Mouse (Mus musculus) neural tube, embryonic 12.5 days (tissue): ENCODE data around the gene Ank3. TPM values are rescaled to one million over a fixed set of nuclear protein-coding genes. Genes with fewer than 3 reads are reported as not detected.

Experiments used
- ATAC-seq: fragments of 200-750 bp; cut with Nextera tagmentation; 2 replicates; pipeline ENCODE4 v1.8.0; 2017; ENCODE audit warnings: low read depth, mild to moderate bottlenecking, moderate TSS enrichment, moderate library complexity; ENCODE audit not compliant: low FRiP score
- H3K27ac ChIP-seq: fragments of 300-500 bp; sonication (generic); 2 replicates; pipeline ENCODE4 v1.5.1; 2016
- H3K27me3 ChIP-seq: fragments of 300-500 bp; sonication (generic); replicated peaks from 2 replicates; pipeline ENCODE4 v1.6.1; 2016; ENCODE audit warnings: mild to moderate bottlenecking
- H3K36me3 ChIP-seq: fragments of 300-500 bp; sonication (generic); 2 replicates; pipeline ENCODE4 v1.6.1; 2016; ENCODE audit warnings: mild to moderate bottlenecking
- H3K4me1 ChIP-seq: fragments of 300-500 bp; sonication (generic); 2 replicates; pipeline ENCODE4 v1.6.1; 2016
- H3K4me2 ChIP-seq: fragments of 300-500 bp; sonication (generic); replicated peaks from 2 replicates; pipeline ENCODE4 v1.6.1; 2016; ENCODE audit warnings: mild to moderate bottlenecking
- H3K4me3 ChIP-seq: fragments of 300-500 bp; sonication (generic); 2 replicates; pipeline ENCODE4 v1.5.1; 2016
- H3K9ac ChIP-seq: fragments of 300-500 bp; sonication (generic); 2 replicates; pipeline ENCODE4 v1.6.1; 2016; ENCODE audit warnings: mild to moderate bottlenecking
- H3K9me3 ChIP-seq: fragments of 300-500 bp; sonication (generic); 2 replicates; pipeline ENCODE4 v1.6.1; 2016; ENCODE audit warnings: mild to moderate bottlenecking
- WGBS: fragments of 180-500 bp; shearing (Covaris S2); methylation state at CpG from one replicate; pipeline ENCODE4 v1.1.7; 2016; 5-methylcytosine and 5-hydroxymethylcytosine counted together
- polyA plus RNA-seq: library from polyadenylated mRNA; unstranded; fragments of >200 nt; fragmentation: Nextera tagmentation; extraction: Ambion mirVana; gene quantifications from 2 replicates; pipeline ENCODE4 v1.2.1, GENCODE M21; 2016

Gene Ank3
- polyA plus RNA-seq, 1 experiment from 2014 or later: 95.5 TPM

DNA sequence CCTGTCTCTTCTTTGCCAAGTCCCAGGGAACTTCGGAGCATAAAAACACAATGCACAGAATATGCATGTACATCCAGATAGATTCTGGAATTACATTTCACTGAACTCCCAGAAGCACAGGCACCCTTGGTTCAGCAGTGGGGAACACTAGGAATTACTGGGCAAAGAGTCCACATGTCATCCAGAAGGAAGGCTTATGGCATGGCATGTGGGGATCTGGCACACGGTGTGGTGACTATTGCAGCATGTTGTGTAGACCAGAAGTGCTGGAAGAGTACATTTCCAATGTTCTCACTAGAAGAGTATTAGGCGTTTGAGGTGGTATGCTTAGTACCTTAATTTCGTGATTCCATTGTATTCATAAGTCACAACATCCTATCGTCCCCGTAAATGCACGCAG is 422.7 kb downstream of the Ank3 start:
- WGBS: 95% methylated on average over 7 of the region's 7 CpGs
- peaks cover 24% of the 10 kb centered on the region for H3K36me3 ChIP-seq

DNA sequence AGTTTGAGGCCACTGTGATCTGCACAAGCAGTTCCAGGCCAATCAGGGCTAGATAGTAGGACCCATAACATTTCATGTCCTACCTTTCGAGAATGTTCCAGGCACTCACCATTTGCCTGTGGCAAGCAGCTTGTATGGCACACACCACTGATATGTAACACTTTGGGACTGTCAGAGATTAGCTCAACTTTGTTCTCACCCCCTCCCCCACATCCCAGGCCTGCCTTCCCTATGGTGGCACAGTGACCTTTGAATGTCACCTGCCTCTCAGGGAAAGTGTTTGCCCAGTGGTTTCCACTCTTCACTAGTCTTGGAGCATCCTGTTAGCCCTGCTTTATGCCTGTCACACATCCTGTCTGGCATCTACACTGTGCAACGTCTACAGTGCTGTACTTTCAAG is 430.2 kb downstream of the Ank3 start:
- Histone ChIP-seq H3K36me3 (peaks cover 13% of the 10 kb centered on the region), H3K4me3 (no peak overlapping the region), H3K4me2 (no peak overlapping the region), H3K27ac (no peak overlapping the region), H3K9ac (no peak overlapping the region), H3K27me3 (no peaks in the 10 kb centered on the region), H3K9me3 (no peaks in the 10 kb centered on the region), H3K4me1 (peaks cover 8% of the 10 kb centered on the region; the same call in 1 of the 2 replicates)
- 90% methylated on average over 2 of the region's 2 CpGs for WGBS
- ATAC-seq: no peak

More for the DNA sequence above, 422.7 kb downstream of the Ank3 start:
- ATAC-seq: no peak
- H3K9ac ChIP-seq: no peak overlapping the region
- 0 out of 2 replicates have a peak, but pooled peaks cover under 1% of the 10 kb centered on the region for H3K4me1 ChIP-seq
- H3K27me3 ChIP-seq: no peaks in the 10 kb centered on the region
- no peaks in the 10 kb centered on the region for H3K9me3 ChIP-seq
- no peak overlapping the region for H3K4me3 ChIP-seq
- no peak overlapping the region for H3K27ac ChIP-seq
- H3K4me2 ChIP-seq: no peak overlapping the region

DNA sequence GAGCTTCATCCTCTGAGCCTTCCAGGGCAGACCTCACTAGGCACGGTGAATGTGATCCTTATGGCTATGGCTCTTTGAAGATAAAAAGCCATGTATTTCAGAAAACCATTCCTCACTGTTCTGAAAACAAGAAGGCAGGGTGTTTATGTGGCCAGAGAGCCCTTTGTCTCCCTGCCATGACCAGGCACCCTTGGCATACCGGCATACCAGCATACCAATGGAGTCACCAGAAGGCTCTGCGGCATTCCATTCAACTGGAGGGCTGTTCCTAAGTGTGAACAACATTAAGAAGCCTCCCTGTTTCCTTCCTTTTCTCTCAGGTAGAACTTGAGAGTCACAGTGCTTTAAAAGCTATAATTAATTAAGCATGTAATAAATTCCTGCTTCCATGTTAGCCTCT is 430.7 kb downstream of the Ank3 start:
- H3K27me3 ChIP-seq: no peaks in the 10 kb centered on the region
- peaks cover 9% of the 10 kb centered on the region for H3K36me3 ChIP-seq
- H3K4me1 ChIP-seq: peaks cover 8% of the 10 kb centered on the region; the same call in 1 of the 2 replicates
- no peaks in the 10 kb centered on the region for H3K9me3 ChIP-seq
- no peak for ATAC-seq
- H3K9ac ChIP-seq: no peak overlapping the region
- H3K4me3 ChIP-seq: no peak overlapping the region
- H3K4me2 ChIP-seq: no peak overlapping the region
- no peak overlapping the region for H3K27ac ChIP-seq
- WGBS: 89% methylated on average over 3 of the region's 3 CpGs

DNA sequence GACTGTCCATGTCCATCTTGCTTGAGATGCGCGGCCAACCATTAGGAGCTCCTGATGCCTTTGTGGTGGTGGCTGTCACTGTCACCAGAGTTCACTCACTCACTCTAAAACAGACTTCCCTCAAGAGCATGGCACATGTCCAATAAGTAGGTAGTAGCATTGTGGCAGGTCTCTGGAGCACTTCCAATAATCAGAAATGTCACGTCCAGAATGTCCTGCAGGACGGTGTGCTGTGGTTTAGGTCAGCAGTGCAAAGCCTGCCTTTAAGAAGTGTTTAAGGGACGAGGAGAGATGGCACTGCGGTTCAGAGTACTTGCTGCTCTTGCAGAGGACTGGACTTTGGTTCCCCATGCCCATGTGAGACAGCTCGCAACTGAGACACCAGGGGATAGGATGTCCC is 433.0 kb downstream of the Ank3 start:
- Histone ChIP-seq H3K9ac (no peak overlapping the region), H3K36me3 (peaks cover 4% of the 10 kb centered on the region), H3K4me2 (no peak overlapping the region), H3K4me1 (peaks cover 5% of the 10 kb centered on the region; the same call in 1 of the 2 replicates), H3K4me3 (no peak overlapping the region), H3K9me3 (no peaks in the 10 kb centered on the region), H3K27me3 (no peaks in the 10 kb centered on the region), H3K27ac (no peak overlapping the region)
- WGBS: 94% methylated on average over 7 of the region's 7 CpGs
- ATAC-seq: no peak

DNA sequence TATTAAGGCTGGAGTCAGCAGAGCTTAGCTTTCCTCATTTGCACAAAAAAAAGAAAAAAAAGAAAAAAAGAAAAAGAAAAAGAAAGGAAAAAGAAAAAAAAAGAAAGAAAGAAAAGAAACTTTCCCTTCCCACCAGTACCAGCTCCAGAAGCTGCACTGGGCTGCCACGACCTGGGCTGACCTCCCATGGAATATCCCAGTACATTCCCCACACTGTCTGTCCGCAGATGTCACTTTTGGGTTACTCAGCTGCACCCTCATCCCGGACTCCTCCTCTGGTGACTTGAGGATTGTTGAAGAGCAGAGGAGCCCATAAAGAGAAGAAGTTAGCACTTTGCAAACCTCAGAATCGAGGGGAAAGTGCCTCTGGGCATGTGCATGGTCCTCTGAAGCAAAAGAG is 433.7 kb downstream of the Ank3 start:
- Histone ChIP-seq H3K36me3 (peaks cover 4% of the 10 kb centered on the region), H3K27ac (no peak overlapping the region), H3K4me2 (no peak overlapping the region), H3K9ac (no peak overlapping the region), H3K9me3 (no peaks in the 10 kb centered on the region), H3K27me3 (no peaks in the 10 kb centered on the region), H3K4me1 (no peaks in the 10 kb centered on the region), H3K4me3 (no peak overlapping the region)
- ATAC-seq: no peak
- 78% methylated on average over 4 of the region's 4 CpGs for WGBS

DNA sequence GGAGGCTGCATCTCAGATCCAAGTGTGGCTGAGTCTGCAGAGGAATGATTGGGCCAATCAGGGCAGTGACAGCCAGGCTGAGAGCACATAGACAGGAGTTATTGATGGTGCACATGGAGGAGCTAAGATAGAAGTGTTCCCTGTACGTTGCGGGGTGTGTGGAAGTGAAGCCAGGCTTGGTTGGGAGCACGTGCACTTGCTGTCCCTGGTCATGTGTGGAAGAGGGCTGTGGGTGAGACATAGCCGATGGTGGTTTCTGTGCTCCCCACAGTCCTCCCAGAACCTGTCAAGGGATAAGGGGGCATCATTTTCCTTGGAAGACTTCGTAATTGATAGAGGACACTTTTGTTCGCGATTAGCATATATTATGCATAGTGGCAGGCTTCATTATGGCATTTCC is 434.2 kb downstream of the Ank3 start:
- no peaks in the 10 kb centered on the region for H3K4me1 ChIP-seq
- WGBS: 86% methylated on average over 7 of the region's 7 CpGs
- ATAC-seq: no peak

DNA sequence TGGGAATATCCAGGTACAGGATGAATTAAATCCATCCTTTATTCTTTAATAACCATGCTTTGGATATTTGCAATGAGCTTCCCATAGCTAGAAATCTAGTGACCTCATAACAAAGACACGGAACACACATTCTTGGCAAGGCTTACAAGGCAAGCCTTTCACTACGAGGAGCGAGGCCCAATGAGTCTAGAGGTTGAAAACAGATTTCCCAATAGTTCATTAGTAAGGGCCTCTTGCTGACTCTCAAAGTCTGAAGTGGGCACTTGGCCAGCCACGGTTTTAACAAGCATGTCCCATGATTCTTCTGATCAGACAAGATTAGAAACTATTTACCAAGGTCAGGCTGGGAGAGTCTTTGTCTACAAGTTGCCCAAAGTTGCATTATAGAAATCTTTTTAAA is 436.1 kb downstream of the Ank3 start:
- H3K4me1 ChIP-seq: no peaks in the 10 kb centered on the region
- H3K4me2 ChIP-seq: no peak overlapping the region
- no peaks in the 10 kb centered on the region for H3K27me3 ChIP-seq
- peaks cover 4% of the 10 kb centered on the region; the same call in 1 of the 2 replicates for H3K36me3 ChIP-seq
- H3K4me3 ChIP-seq: no peak overlapping the region
- no peak overlapping the region for H3K9ac ChIP-seq
- 80% methylated on average over 4 of the region's 4 CpGs for WGBS
- no peaks in the 10 kb centered on the region for H3K9me3 ChIP-seq
- no peak for ATAC-seq
- H3K27ac ChIP-seq: no peak overlapping the region

More for the DNA sequence above, 434.2 kb downstream of the Ank3 start:
- no peak overlapping the region for H3K4me3 ChIP-seq
- no peaks in the 10 kb centered on the region for H3K27me3 ChIP-seq
- no peak overlapping the region for H3K4me2 ChIP-seq
- no peak overlapping the region for H3K27ac ChIP-seq
- H3K9me3 ChIP-seq: no peaks in the 10 kb centered on the region
- no peak overlapping the region for H3K9ac ChIP-seq
- peaks cover 4% of the 10 kb centered on the region for H3K36me3 ChIP-seq

DNA sequence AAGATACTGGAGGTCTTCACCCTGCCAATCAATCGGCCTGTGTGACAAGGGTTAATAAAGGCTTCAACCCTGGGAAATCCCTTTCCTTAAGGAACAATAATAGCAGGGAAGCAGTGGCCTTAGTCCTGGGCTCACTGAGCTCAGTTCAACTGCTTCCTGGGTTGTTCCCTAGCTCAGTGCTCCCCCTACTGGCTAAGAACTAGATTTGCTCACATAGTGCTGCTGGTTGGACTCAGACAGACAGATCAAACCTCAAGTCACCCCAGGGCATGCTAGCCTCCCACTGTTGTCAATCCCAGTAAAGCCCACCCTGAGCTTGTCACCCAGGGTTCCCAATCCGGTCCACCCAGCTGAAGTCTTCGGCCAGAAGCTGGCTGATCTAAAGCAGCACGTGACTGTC is 447.2 kb downstream of the Ank3 start:
- H3K9me3 ChIP-seq: no peaks in the 10 kb centered on the region
- H3K27ac ChIP-seq: no peak overlapping the region
- H3K4me3 ChIP-seq: no peak overlapping the region
- H3K27me3 ChIP-seq: no peaks in the 10 kb centered on the region
- no peaks in the 10 kb centered on the region for H3K4me1 ChIP-seq
- ATAC-seq: peak; percentile 61; the same call in 1 of the 2 replicates
- no peak overlapping the region for H3K9ac ChIP-seq
- 45% methylated on average over 4 of the region's 4 CpGs for WGBS
- 0 out of 2 replicates have a peak, but pooled peaks cover 4% of the 10 kb centered on the region for H3K36me3 ChIP-seq
- H3K4me2 ChIP-seq: no peak overlapping the region

DNA sequence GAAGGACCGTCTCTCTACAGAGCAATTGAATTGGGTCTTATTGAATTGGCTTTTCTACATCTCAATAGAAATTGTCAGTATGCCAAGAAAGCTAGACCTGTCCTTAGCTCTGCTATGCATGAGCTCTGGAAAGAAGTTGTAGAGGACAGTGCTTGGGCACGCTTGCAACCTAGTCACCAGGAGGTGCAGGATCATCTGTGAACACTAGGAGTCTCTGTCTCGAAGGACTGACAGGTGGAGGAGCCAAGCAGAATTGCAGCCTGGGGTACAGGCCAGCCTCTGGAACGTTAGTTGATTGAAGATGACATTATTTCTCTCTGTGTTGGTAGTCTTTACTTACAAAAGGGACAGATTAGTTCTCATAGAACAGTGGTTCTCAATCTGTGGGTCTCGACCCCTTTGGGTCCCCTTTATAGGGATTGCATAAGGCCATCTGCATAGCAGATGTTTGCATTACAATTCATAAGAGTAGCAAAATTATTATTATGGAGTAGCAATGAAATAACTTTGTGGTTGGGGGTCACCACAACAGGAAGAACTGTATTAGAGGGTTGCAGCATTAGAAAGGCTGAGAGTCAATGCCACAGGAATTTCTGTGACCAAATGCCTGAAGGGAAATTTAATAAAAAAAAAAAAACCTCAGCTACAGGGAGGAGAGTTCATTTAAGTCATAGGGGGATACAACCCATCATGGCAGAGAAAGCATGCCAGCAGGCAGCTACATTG is 454.0 kb downstream of the Ank3 start:
- 66% methylated on average over 5 of the region's 5 CpGs for WGBS
- H3K36me3 ChIP-seq: peaks cover 4% of the 10 kb centered on the region; the same call in 1 of the 2 replicates
- H3K27ac ChIP-seq: no peak overlapping the region
- no peaks in the 10 kb centered on the region for H3K27me3 ChIP-seq
- no peaks in the 10 kb centered on the region for H3K4me1 ChIP-seq
- ATAC-seq: no peak
- no peak overlapping the region for H3K4me3 ChIP-seq
- H3K9ac ChIP-seq: no peak overlapping the region
- H3K9me3 ChIP-seq: no peaks in the 10 kb centered on the region
- no peak overlapping the region for H3K4me2 ChIP-seq

DNA sequence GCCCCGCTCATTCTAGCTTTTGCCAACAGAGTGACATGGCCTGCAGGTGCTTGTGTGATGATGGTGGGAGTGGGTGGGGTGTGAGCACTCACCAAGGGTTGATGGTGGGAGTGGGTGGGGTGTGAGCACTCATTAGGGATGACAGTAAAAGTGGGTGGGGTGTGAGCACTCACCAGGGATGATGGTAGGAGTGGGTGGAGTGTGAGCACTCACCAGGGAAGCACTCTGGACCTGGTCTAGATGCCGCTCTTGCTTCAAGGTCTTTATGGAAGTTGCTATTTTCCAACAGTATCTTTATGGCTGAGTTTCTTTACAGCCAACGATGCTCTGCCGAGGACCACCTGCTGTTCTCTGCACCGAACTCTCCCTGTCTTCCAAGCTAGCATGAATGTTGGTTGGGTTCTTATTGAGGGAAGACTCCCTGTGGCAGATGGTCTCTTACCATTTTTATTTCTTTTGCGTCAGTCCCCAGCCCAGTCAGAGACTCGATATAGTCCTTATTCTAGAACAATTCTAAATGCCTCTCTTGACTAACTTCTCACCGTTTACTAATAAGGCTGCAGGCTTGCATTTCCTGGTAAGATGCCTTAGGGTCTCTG is 456.1 kb downstream of the Ank3 start:
- no peak overlapping the region for H3K27ac ChIP-seq
- ATAC-seq: no peak

DNA sequence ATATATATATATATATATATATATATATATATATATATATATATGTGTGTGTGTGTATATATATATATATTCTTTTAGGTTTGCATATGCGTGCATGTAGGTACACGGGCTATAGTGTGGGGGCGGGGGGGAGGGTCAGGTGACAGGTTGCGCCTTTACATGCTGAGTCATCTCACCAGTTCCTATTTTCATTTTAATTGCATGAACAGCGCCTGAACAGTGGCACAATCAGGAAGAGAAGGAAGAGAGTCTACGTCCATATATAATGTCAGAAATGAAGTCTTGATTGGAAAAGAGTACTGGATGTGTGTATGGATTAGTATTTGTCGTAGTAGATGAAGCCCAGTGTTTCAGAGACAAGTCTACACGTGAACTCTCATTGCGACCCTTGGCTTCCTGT is 459.4 kb downstream of the Ank3 start:
- no peaks in the 10 kb centered on the region for H3K27me3 ChIP-seq
- H3K36me3 ChIP-seq: no peaks in the 10 kb centered on the region; the same call in 1 of the 2 replicates
- WGBS: 87% methylated on average over 9 of the region's 9 CpGs
- no peak for ATAC-seq
- H3K9ac ChIP-seq: no peak overlapping the region
- H3K27ac ChIP-seq: no peak overlapping the region
- peaks cover 11% of the 10 kb centered on the region for H3K4me1 ChIP-seq
- H3K4me2 ChIP-seq: no peak overlapping the region
- no peaks in the 10 kb centered on the region for H3K9me3 ChIP-seq
- H3K4me3 ChIP-seq: no peak overlapping the region

More for the DNA sequence above, 456.1 kb downstream of the Ank3 start:
- Histone ChIP-seq H3K27me3 (no peaks in the 10 kb centered on the region), H3K4me1 (peaks cover 11% of the 10 kb centered on the region), H3K4me3 (no peak overlapping the region), H3K9ac (no peak overlapping the region), H3K4me2 (no peak overlapping the region), H3K9me3 (no peaks in the 10 kb centered on the region), H3K36me3 (peaks cover 4% of the 10 kb centered on the region; the same call in 1 of the 2 replicates)
- WGBS: 90% methylated on average over 8 of the region's 8 CpGs

DNA sequence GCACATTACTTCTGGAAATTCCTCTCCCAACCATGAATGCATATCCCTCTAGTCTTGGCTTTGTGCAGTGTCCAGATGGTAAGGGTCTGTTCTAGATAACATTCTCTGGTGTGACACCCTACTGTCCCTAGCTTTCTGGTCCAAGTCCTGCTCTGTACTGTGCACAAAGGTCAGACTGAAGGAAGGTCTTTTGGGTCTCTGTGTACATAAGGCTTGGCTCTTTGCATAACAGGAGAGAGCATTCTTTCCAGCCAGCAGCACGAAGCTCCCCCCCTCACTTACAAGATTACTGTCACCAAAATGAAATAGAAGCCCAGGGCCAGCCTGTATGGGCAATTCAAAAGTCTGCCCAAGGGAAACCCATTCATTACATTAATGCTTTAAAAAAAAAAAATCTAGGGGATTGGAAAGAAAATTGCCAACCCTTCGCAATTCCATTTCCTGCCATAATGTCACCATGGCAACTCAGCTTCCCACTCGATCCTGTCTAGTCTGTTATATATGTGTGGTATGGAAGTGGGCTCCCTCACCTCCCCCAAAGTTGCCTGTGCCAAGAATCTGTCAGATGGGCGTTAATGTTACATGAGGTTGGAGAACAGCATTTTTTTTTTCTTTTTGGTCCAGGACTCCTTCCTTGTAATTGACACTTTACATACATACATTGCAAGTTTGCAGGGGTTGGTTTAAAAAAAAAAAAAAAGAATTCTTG is 460.5 kb downstream of the Ank3 start:
- Histone ChIP-seq H3K4me1 (peaks cover 11% of the 10 kb centered on the region), H3K36me3 (no peaks in the 10 kb centered on the region; the same call in 1 of the 2 replicates), H3K9ac (no peak overlapping the region), H3K27ac (peak overlapping the region; percentile 69), H3K4me2 (0 out of 2 replicates have a peak overlapping the region, but pooled peaks have one; percentile 4), H3K27me3 (no peaks in the 10 kb centered on the region), H3K4me3 (no peak overlapping the region), H3K9me3 (no peaks in the 10 kb centered on the region)
- peak; percentile 74; the same call in 1 of the 2 replicates for ATAC-seq
- 26% methylated on average over 4 of the region's 4 CpGs for WGBS
